Mouse (Mus musculus) heart, postnatal 0 days (tissue): ENCODE measurements at regions not wholly inside any gene's neighbourhood (a gene's known extent, or its start where the extent isn't known, plus 50 kb on each side); places are given as distances from the start of the nearest gene placed in this dataset.

Source experiments
- ATAC-seq: fragments of 200-750 bp; cut with Nextera tagmentation; 2 replicates; pipeline ENCODE4 v1.8.0; 2017; ENCODE audit warnings: low read depth, moderate number of reproducible peaks, moderate library complexity; ENCODE audit not compliant: insufficient read depth
- DNase-seq: peaks from one replicate; pipeline ENCODE4 v3.0.0-alpha.2; 2016; ENCODE audit warnings: low spot score
- H3K27ac ChIP-seq: fragments of 300-500 bp; sonication (generic); 2 replicates; pipeline ENCODE4 v1.5.1; 2014; ENCODE audit warnings: low read depth, mild to moderate bottlenecking
- H3K27me3 ChIP-seq: fragments of 300-500 bp; sonication (generic); 2 replicates; pipeline ENCODE4 v1.6.1; 2014; ENCODE audit warnings: low read length, mixed read lengths; ENCODE audit not compliant: control insufficient read depth, insufficient read depth
- H3K36me3 ChIP-seq: fragments of 300-500 bp; sonication (generic); replicated peaks from 2 replicates; pipeline ENCODE4 v1.6.1; 2014; ENCODE audit warnings: low read length, mixed read lengths; ENCODE audit not compliant: control insufficient read depth, insufficient read depth
- H3K4me1 ChIP-seq: fragments of 300-500 bp; sonication (generic); 2 replicates; pipeline ENCODE4 v1.6.1; 2014; ENCODE audit warnings: antibody characterized with exemption; ENCODE audit not compliant: control insufficient read depth, insufficient read depth
- H3K4me2 ChIP-seq: fragments of 300-500 bp; sonication (generic); 2 replicates; pipeline ENCODE4 v1.6.1; 2014; ENCODE audit warnings: low read depth, mild to moderate bottlenecking, low read length, moderate library complexity
- H3K4me3 ChIP-seq: fragments of 300-500 bp; sonication (generic); 2 replicates; pipeline ENCODE4 v1.5.1; 2014; ENCODE audit warnings: low read depth, low read length
- H3K9ac ChIP-seq: fragments of 300-500 bp; sonication (generic); replicated peaks from 2 replicates; pipeline ENCODE4 v1.6.1; 2014; ENCODE audit warnings: low read depth, low read length, mixed read lengths
- H3K9me3 ChIP-seq: fragments of 300-500 bp; sonication (generic); replicated peaks from 2 replicates; pipeline ENCODE4 v1.6.1; 2016; ENCODE audit warnings: low read length; ENCODE audit not compliant: control insufficient read depth
- CTCF ChIP-seq: IDR thresholded peaks from 2 replicates; pipeline ENCODE4 v1.5.1; 2016; ENCODE audit warnings: antibody characterized with exemption, control low read depth, low read depth
- EP300 ChIP-seq: IDR thresholded peaks from 2 replicates; pipeline ENCODE4 v1.6.1; 2016; ENCODE audit warnings: antibody characterized with exemption, low read depth
- WGBS: fragments of 180-500 bp; shearing (Covaris S2); extraction: QIAGEN DNeasy Blood & Tissue Kit; methylation state at CpG from one replicate; pipeline ENCODE4 v1.1.7; 2014; 5-methylcytosine and 5-hydroxymethylcytosine counted together

DNA sequence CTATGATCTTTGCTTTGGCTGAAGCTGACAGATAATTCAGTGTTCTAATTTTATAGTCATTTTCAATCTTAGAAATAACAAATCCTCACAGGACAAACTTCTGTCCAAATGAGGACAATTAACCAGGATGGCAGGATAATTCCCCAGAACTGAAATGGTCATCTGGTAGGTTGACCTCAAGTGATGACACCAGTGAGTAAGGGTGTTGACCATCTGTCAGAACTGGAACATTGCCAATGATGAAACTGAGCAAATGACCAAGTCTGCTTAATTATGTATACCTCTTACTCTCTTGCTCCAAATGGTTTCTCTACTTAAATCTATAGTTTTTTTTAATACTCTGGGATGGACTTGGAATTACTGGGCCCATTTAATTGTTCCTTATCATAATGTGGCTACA lies 1336.9 kb upstream of the Tenm3 start:
- Histone ChIP-seq H3K9me3 (no peaks in the 10 kb centered on the region), H3K4me3 (no peak overlapping the region), H3K4me1 (no peaks in the 10 kb centered on the region), H3K9ac (no peak overlapping the region), H3K4me2 (no peak overlapping the region), H3K27ac (no peak overlapping the region), H3K36me3 (no peaks in the 10 kb centered on the region), H3K27me3 (no peaks in the 10 kb centered on the region)
- DNase-seq (no peak), ATAC-seq (no peak)
- TF ChIP-seq EP300 (no peak), CTCF (no peak)

DNA sequence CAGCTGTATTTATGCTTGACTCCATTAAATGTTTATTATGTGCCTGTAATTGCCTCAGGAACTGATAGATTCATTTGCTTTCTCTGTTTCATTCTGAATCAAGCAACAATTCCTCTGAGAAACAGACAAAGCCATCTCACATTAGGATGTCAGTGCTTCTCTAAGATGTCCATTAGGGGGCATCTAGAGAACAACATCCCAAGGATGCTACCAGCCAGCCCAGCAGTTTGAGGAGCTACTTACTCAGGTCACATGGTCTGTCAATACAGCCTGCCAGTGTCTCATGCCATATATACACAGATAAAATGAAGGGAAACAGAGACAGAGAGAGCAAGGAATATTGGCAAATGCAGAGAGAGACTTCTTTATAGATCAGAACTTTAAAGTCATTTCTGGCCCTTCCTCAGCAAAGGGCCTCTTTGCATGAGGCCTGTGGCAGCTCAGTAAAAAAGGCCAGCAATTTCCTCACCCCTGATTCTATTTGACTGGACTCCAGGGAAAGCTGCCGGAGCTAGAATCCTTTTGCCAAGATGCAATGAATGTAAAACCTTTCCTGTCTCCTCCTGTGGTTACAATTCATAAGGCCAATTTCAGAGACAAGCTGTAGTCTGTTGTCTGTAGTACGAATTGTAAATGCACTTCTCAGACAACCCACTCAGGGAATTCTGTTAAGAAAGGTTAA lies 1321.2 kb upstream of the Tenm3 start:
- ATAC-seq, result no peak
- TF ChIP-seq EP300 (no peak), CTCF (no peak)
- Histone ChIP-seq H3K9me3 (no peaks in the 10 kb centered on the region), H3K27me3 (no peaks in the 10 kb centered on the region), H3K9ac (no peak overlapping the region), H3K4me1 (no peaks in the 10 kb centered on the region), H3K4me2 (no peak overlapping the region), H3K4me3 (no peak overlapping the region), H3K36me3 (no peaks in the 10 kb centered on the region), H3K27ac (no peak overlapping the region)
- 55% methylated on average over 2 of the region's 2 CpGs for WGBS
- no peak for DNase-seq

DNA sequence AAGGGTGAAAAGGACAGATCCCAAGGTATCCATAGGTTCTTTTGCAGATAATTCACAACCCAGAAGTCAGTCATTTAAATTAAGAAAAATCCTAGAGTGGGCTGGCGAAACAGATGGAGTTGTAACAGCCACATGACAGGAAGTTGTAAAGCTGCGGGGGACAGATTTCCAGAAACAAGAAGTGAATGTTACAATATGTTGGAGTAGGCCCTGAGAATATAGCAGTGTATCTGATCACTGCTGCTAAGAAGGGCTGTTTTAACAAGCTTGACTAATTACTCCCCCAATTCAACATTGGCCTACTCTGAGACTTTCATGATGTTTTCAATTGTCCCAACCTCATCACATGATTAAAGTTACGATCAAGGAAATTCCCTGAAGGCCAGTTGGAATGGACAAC lies 1317.3 kb upstream of the Tenm3 start:
- Histone ChIP-seq H3K4me3 (no peak overlapping the region), H3K9me3 (no peaks in the 10 kb centered on the region), H3K4me1 (no peaks in the 10 kb centered on the region), H3K27ac (no peak overlapping the region), H3K4me2 (no peak overlapping the region), H3K36me3 (no peaks in the 10 kb centered on the region), H3K9ac (no peak overlapping the region), H3K27me3 (no peaks in the 10 kb centered on the region)
- ATAC-seq, result no peak
- 68% methylated on average over 3 of the region's 3 CpGs for WGBS
- DNase-seq, result no peak
- TF ChIP-seq CTCF, result no peak
- no peak for TF ChIP-seq EP300

DNA sequence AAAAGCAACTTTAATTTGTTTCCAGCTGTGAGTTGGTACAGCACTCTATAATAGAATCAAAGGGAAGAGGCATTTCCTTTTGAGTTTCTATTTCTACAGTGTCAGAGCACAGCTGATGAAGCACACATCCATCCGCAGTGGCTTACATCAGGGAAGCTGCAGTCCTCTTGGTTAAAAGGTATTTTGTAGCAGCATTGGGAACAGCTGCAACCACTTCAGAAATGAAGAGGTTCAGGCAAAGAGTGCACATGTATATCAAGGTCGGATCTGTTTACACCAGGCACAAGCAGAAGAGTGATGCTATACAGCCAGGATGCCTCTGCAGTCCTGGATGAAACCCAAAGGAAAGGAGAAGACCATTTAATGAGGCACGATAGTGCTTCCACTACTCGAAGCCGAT lies 1316.6 kb upstream of the Tenm3 start:
- Histone ChIP-seq H3K4me1 (no peaks in the 10 kb centered on the region), H3K36me3 (no peaks in the 10 kb centered on the region), H3K9ac (no peak overlapping the region), H3K27ac (no peak overlapping the region), H3K4me3 (no peak overlapping the region), H3K9me3 (no peaks in the 10 kb centered on the region), H3K4me2 (no peak overlapping the region), H3K27me3 (no peaks in the 10 kb centered on the region)
- TF ChIP-seq EP300 (no peak), CTCF (no peak)
- 60% methylated on average over 5 of the region's 5 CpGs for WGBS
- DNase-seq (no peak), ATAC-seq (no peak)

DNA sequence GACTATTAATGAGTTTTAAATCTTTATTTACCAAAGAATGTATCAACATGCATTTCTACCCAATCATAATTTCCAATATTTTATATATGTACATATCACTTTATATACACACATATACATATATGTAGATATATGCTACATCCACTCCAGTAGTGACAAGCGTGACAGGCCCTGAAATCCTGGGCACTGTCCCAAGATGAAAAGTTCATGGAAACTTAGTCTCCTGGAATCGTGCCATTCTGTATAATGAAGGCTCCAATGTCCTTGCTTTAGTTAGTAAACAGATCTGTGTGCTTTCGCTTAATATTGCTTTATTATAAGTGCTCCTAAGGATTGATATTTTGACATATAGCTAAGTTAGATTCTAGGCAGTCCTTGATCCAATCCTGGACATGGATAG lies 1296.1 kb upstream of the Tenm3 start:
- H3K4me3 ChIP-seq, result no peak overlapping the region
- H3K27me3 ChIP-seq, result no peaks in the 10 kb centered on the region
- ATAC-seq, result no peak
- no peaks in the 10 kb centered on the region for H3K4me1 ChIP-seq
- H3K9me3 ChIP-seq, result no peaks in the 10 kb centered on the region
- TF ChIP-seq EP300 (no peak), CTCF (no peak)
- no peak overlapping the region for H3K4me2 ChIP-seq
- no peaks in the 10 kb centered on the region for H3K36me3 ChIP-seq
- 62% methylated on average over 3 of the region's 3 CpGs for WGBS
- DNase-seq, result no peak
- H3K9ac ChIP-seq, result no peak overlapping the region
- no peak overlapping the region for H3K27ac ChIP-seq

DNA sequence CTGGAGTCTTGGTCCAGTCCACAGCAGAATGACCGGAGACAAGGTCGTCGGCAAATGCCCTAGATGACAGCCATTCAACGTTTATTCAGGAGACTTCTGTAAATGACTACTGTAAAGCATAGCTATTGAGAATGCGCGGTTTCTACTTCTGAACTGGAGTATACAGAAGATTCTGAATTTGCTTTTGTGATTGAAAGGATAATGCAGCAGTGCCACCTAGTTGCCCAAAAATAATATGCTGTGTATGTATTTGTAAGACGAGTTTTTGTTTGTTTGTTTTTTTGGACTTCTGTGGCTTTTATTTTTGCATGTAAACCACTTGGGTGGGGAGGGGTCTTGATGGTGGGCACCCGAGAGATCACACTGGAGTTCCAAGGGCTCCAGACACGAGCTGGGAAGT lies 1276.3 kb upstream of the Tenm3 start:
- Histone ChIP-seq H3K27ac (no peak overlapping the region), H3K4me1 (no peaks in the 10 kb centered on the region), H3K27me3 (no peaks in the 10 kb centered on the region), H3K9me3 (no peaks in the 10 kb centered on the region), H3K4me2 (no peak overlapping the region), H3K4me3 (no peak overlapping the region), H3K36me3 (no peaks in the 10 kb centered on the region), H3K9ac (no peak overlapping the region)
- no peak for TF ChIP-seq CTCF
- TF ChIP-seq EP300, result no peak
- DNase-seq, result no peak
- 74% methylated on average over 9 of the region's 9 CpGs for WGBS
- no peak for ATAC-seq
